Mouse (Mus musculus) E14TG2a.4 (cell line): ENCODE measurements around the gene Teddm2.

Source experiments
- CTCF ChIP-seq: conservative IDR thresholded peaks from 2 replicates; pipeline ENCODE4 v1.5.1; 2014; ENCODE audit warnings: low read length
- POU5F1 ChIP-seq: IDR thresholded peaks from 2 replicates; pipeline ENCODE4 v1.6.1; 2014; ENCODE audit warnings: low read length, borderline replicate concordance

DNA sequence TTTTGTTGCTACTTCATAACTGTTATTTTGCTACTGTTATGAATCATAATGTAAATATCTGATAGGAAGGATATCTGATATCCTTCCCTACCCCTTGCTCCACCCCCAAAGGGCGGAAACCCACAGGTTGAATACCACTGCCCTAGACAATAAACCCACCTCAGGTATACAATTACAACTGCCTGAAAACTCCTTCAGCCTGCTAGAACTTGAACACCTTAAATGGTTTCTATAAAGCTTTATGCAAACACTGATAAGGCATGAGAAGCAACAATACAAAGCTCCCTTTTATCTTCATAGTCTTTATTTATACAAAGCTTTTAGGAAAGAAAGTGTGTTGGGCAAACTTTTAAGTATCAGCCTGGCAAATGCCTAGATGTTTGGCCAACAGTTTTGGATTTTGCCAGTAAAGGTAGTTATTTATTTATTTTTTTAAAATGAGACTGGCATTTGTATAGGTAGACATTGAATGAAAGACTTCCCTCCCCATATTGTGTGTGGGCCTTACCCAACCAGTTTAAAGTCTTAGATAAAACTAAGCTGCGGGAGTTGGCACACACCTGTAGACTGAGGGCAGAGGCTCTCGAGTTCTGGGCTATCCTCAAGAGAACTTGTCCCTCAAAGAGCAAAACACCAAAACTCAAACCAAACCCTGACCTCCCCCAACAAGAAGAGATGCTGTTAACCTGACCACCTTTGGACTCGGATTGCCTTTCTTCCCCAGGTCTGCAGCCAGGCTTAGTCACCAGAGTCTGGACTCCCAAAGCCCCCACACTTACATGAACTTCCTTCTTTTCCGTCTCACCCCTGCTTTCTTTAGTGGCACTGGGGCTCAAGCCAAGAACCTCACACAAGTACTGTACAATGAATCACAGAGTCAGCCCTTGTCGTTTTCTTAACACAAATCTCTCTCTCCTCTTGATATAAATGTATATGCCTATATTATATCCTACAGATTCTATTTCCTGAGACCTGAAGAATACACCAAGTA is 24.7 kb upstream of the Teddm2 start:
- TF ChIP-seq CTCF (no peak), POU5F1 (no peak)
